Mouse (Mus musculus) heart, postnatal 10 days (tissue): ENCODE measurements around the gene Gm3238. TPM values are rescaled to one million over a fixed set of nuclear protein-coding genes. Genes with fewer than 3 reads are reported as not detected.
"Not testable (repeated sequence)": the region's sequence is repeated elsewhere in the genome, so short reads cannot be mapped to it uniquely, and the experiment has no call there.

ENCODE experiments used
- DNase-seq, 2 experiments: peaks; one replicate each; pipeline ENCODE4 v3.0.0; 2021
- intact Hi-C: fragments of 180-260 bp; cut with DNase I; formaldehyde crosslinking; loops from one replicate; pipeline ENCODE4 v1.15.1; 2025
- total RNA-seq, 2 experiments: library from RNA; stranded (reverse); gene quantifications; 2 replicates each; pipeline ENCODE4 v1.2.3; 2021

The Gm3238 gene
- total RNA-seq = not detected

GRCm38 (mm10) chr10:77771225-77771624 lies at the start of gene Gm3238:
Gm3238 (minus strand) TSS chr10:77771325.
- DNase-seq, intact Hi-C loops: not testable (repeated sequence)

DNA sequence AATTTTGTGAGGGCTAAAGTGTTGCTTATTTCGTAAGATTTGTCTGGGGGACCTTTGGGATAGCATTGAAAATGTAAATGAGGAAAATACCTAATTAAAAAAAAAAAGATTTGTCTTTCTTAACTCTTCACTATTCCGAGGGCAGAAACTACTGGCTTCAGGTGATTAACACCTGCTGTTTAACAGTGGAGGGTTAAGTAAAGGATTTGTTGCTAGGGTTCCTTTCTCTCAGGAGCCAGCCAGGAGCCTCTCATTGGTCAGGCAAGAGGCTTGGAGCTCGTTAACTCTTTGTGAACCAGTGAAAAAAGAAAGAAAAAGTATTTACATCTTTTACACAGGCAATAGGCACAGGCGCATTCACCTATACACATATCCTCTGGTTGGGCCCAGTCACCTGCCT lies 48.1 kb upstream of the Gm3238 start:
- intact Hi-C loops = loop anchor here (5.0 kb wide), 1 partner anchor 192 kb away; no protein-coding TSS in a partner anchor
- no peak for DNase-seq

- intact Hi-C loops = loop anchor here (5.0 kb wide), 1 partner anchor 191 kb away; no protein-coding TSS in a partner anchor
- no peak for DNase-seq
Measured at GRCm38 (mm10) chr10:77818523-77818922, 47.4 kb upstream of the Gm3238 start.

DNA sequence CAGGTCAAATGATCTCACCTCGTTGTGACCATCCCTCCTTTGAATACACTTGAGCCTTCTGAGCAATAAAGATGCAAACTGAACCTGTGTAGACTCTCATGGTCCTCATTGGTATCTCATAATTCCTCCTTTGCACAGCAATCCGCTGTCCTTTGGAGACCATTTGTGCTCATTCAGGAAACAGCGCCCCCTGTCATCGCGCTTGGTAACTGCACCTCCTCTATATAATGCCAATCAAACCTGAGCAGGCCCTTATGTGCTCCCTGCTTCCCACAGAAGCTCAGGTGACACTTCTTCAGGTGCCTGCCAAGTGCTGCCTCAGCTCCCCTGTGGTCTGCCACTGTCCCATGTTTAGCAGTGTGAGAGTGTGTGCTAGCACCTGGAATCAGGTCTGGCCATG lies 44.4 kb upstream of the Gm3238 start:
- intact Hi-C loops = loop anchor here (5.0 kb wide), 1 partner anchor 188 kb away; no protein-coding TSS in a partner anchor
- peak; percentile 7 to 44 for DNase-seq

DNA sequence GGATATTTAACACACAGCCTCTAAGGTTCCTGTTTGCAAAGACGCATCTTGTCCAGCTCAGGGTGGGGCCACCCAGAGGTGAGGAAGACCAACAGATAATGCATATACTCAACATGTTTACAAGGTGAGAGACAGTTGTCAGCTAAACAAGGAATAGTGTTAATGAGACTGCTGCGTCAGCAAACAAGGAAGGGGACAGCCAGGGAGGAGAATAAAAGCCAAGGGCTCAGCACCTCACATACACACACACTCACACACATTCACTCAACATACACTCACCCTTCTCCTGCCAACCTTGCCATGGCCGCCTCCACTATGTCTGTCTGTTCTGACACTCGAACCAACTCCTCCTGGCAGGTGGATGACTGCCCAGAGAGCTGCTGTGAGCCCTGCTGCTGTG lies 43.3 kb upstream of the Gm3238 start, which contains the start of gene Gm2696:
TSS of gene Gm2696 (plus strand) at position 301 of the 400 bp plus-strand sequence.
- intact Hi-C loops = no loop called here
- DNase-seq = no peak

DNA sequence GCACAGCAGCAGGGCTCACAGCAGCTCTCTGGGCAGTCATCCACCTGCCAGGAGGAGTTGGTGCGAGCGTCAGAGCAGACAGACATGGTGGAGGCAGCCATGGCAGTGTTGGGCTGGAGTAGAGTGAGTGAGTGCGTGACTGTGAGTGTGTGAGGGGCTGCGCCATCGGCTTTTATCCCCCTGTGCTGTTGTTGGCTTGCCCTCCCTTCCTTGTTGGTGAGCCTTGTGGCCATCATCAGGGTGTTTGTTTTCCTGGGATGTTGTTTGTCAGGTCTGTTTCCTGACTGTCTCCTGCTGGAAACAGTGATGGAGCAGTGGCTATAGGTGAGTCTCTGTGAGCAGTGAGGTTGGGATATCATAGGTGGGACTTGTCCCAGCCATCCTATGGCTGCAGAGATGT lies 40.6 kb upstream of the Gm3238 start, which contains the start of gene Gm9507:
TSS of gene Gm9507 (minus strand) at position 101 of the 400 bp plus-strand sequence.
- DNase-seq = no peak
- intact Hi-C loops = no loop called here

DNA sequence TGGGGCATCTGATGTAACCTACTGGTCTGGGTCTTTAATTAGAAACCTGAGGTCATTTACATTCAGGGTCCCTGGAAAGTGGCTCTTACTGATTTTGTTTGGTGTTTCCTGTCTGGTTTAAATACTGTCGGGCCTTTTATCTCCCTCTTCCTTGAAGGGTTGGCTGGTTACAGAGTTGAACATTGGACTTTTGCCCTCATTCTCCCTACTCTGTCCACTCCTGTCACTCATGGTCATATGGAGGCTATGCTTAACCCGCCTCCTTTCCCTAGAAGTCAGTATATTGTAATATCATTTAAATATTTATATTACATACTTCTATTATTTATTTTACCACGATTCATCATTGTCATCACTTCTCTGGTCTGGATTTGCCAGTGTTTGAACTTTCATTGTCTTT lies 33.0 kb upstream of the Gm3238 start:
- DNase-seq = no peak

DNA sequence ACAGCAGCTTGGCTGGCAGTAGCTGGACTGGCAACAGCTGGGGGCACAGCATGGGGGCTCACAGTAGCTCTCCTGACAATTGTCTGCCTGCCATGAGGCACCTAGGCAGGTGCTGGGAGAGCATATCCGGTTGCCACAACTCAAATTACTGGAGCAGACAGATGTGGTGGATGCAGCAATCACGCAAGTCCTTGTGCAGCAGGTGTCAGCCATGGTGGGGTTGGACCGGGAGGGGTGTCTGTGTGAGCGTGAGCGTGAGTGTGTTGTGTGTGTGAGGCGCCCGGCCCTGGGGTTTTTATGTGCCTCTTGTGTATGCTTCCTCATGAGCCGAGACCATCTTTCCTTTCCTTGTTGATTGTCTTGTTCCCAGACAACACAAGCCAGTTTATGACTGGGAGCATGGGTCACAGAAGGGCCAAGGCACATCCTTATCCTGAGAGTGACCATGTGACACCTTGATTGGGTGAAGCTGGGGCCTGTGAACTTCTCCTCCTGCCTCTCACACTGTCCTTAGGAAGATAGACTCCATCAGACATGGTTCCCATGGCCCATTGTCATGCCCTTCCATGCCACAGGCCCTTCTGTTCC lies 27.9 kb upstream of the Gm3238 start, which contains the start of gene Gm19668:
TSS of gene Gm19668 (minus strand) at position 213 of the 588 bp plus-strand sequence.
- intact Hi-C loops = no loop called here
- DNase-seq = no peak

More for the DNA sequence above, 33.0 kb upstream of the Gm3238 start:
- intact Hi-C loops = no loop called here

GRCm38 (mm10) chr10:77798164-77798920 lies 27.2 kb upstream of the Gm3238 start:
- intact Hi-C loops = not testable (repeated sequence)
- DNase-seq = peak; percentile 31 to 50

- intact Hi-C loops = no loop called here
- DNase-seq = peak; percentile 44 to 50
Measured at GRCm38 (mm10) chr10:77797677-77798076, 26.6 kb upstream of the Gm3238 start.

- intact Hi-C loops = no loop called here
- peak in 1 of 2 experiments; percentile 29 for DNase-seq
Measured at GRCm38 (mm10) chr10:77794976-77795375, 23.9 kb upstream of the Gm3238 start, which contains the start of gene Gm9639. Gm9639 (minus strand) TSS chr10:77795076.

GRCm38 (mm10) chr10:77788621-77789020 lies 17.5 kb upstream of the Gm3238 start:
- DNase-seq = no peak
- intact Hi-C loops = loop anchor here (10.0 kb wide), 1 partner anchor 126 kb away; no protein-coding TSS in a partner anchor

DNA sequence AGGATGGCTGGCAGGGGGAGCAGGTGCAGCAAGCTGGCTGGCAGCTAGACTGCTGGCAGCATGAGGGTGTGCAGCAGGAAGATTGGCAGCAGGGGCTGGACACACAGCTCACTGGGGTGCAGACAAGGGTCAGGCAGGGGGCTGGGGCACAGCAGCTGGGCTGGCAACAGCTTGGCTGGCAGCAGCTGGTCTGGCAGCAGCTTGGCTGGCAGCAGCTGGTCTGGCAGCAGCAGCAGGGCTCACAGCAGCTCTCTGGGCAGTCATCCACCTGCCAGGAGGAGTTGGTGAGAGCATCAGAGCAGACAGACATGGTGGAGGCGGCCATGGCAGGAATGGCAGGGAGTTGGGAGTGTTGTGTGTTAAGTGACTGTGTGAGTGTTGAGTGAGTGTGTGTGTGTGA lies 16.8 kb upstream of the Gm3238 start, which contains the start of gene Gm7137:
TSS of gene Gm7137 (minus strand) at position 325 of the 400 bp plus-strand sequence.
- DNase-seq = peak; percentile 47 to 55
- intact Hi-C loops = loop anchor here (10.0 kb wide), 1 partner anchor 127 kb away; no protein-coding TSS in a partner anchor

DNA sequence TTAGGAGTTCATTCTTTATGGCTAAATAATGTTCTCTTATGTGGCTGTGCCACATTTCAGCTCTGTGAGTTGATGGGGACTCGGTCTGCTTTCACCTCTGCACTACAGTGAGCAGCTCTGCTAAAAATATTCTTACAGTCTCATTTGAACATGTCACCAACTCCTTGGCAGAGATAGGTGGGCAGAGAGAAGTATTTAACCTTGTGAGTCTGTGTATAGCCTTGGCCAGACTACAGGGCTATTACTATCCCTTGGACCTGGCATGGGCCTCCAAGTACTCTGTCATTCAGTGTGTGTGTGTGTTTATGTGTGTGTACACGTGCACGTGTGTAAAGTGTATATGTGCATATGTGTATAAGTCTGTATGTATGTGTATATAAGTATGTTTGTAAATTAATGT lies 12.3 kb upstream of the Gm3238 start:
- DNase-seq = not testable (repeated sequence)
- intact Hi-C loops = loop anchor here (10.0 kb wide), 1 partner anchor 131 kb away; no protein-coding TSS in a partner anchor

- not testable (repeated sequence) for DNase-seq
- intact Hi-C loops = loop anchor here (10.0 kb wide), 1 partner anchor 132 kb away; no protein-coding TSS in a partner anchor
Measured at GRCm38 (mm10) chr10:77782442-77782841, 11.3 kb upstream of the Gm3238 start, which contains the start of gene Gm3250. Gm3250 (minus strand) TSS chr10:77782542.

DNA sequence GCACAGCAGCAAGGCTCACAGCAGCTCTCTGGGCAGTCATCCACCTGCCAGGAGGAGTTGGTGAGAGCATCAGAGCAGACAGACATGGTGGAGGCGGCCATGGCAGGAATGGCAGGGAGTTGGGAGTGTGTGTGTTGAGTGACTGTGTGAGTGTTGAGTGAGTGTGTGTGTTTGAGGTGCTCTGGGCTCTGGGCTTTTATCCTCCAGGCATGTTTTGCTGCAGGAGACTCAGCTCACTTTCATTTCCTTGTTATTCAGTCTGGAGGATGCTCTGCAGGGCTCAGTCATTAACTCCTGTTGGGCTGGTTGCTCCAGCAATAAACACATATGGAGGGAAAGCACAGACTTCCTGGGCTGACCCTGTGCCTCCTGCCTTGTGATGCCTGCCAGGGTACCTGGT lies 5.7 kb upstream of the Gm3238 start, which contains the start of gene Gm7138:
TSS of gene Gm7138 (minus strand) at position 101 of the 400 bp plus-strand sequence.
- DNase-seq, intact Hi-C loops: not testable (repeated sequence)

GRCm38 (mm10) chr10:77772142-77772541 lies 1.0 kb upstream of the Gm3238 start:
- intact Hi-C loops, DNase-seq: not testable (repeated sequence)

- no peak for DNase-seq
- intact Hi-C loops = no loop called here
Measured at GRCm38 (mm10) chr10:77769727-77770126, 1.4 kb downstream of the Gm3238 start.

DNA sequence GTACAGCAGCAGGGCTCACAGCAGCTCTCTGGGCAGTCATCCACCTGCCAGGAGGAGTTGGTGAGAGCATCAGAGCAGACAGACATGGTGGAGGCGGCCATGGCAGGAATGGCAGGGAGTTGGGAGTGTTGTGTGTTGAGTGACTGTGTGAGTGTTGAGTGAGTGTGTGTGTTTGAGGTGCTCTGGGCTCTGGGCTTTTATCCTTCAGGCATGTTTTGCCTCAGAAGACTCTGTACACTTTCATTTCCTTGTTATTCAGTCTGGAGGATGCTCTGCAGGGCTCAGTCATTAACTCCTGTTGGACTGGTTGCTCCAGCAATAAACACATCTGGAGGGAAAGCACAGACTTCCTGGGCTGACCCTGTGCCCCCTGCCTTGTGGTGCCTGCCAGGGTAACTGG lies 11.5 kb downstream of the Gm3238 start, which contains the start of gene Gm3233:
TSS of gene Gm3233 (minus strand) at position 101 of the 400 bp plus-strand sequence.
- DNase-seq, intact Hi-C loops: not testable (repeated sequence)

- DNase-seq = no peak
- intact Hi-C loops = no loop called here
Measured at GRCm38 (mm10) chr10:77753448-77753847, 17.7 kb downstream of the Gm3238 start.

DNA sequence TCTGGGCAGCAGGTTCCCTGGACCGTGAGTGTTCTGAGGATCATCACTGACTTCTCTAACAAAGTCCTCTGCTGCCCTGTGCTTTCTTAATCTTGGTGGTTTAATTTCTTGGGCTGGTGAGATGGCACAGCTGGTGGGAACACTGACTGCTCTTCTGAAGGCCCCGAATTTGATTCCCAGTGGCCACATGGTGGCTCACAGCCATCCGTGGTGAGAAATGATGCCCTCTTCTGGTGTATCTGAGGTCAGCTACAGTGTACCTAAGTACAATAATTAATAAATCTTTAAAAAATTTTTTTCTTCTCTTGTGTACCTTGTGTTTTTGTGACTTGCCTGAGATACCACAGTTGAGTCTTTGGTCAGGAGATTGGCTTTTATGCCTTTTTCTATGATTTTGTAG lies 18.8 kb downstream of the Gm3238 start:
- DNase-seq, intact Hi-C loops: not testable (repeated sequence)
